Comparison of ENCODE assay signal across 18 mouse cellular contexts in genomic region chr1:155750517-155751178, GRCm38 (mm10). TPM values are rescaled to one million over a fixed set of nuclear protein-coding genes. Genes with fewer than 3 reads are reported as not detected.
A peak's percentile ranks its signal among the peaks of the same experiment; 100 is the strongest.
DNase-seq lines count a peak whose midpoint lies in the region; ATAC-seq lines count a peak whose summit lies in the region.
"Had no signal": no experiment of that assay in that cellular context is flagged by ENCODE, and none has a peak within 500 bp of the region (broad histone marks: within the 10 kb centered on the region; RNA-seq: fewer than 3 reads in every experiment).

No protein-coding gene starts in this region.

- H3K4me2 ChIP-seq in hindbrain, embryonic 11.5 days (replicated peaks; ENCODE audit: low read depth, low read length) = no peak overlapping the region
- H3K4me2 ChIP-seq in hindbrain, embryonic 14.5 days (replicated peaks) = no peak overlapping the region
- H3K4me2 ChIP-seq in midbrain, embryonic 11.5 days = no peak overlapping the region
- no peak overlapping the region for H3K4me2 ChIP-seq in midbrain, embryonic 16.5 days (ENCODE audit: low read length)
- no peak overlapping the region for H3K4me2 ChIP-seq in embryonic facial prominence, embryonic 12.5 days (replicated peaks)
- no peak overlapping the region for H3K4me2 ChIP-seq in neural tube, embryonic 14.5 days (ENCODE audit: low read depth, low read length)

- ATAC-seq in hindbrain, embryonic 11.5 days (ENCODE audit: low FRiP score) = peak; percentile 87
- ATAC-seq in hindbrain, embryonic 14.5 days (ENCODE audit: low FRiP score) = no peak
- ATAC-seq in midbrain, embryonic 11.5 days (ENCODE audit: low FRiP score) = peak; percentile 61; the same call in 1 of the 2 replicates
- ATAC-seq in midbrain, embryonic 16.5 days = no peak
- peak; percentile 60; the same call in 1 of the 2 replicates for ATAC-seq in embryonic facial prominence, embryonic 12.5 days (ENCODE audit: insufficient number of reproducible peaks, insufficient read depth, low FRiP score, low TSS enrichment)
- ATAC-seq in neural tube, embryonic 14.5 days (ENCODE audit: low read depth) = peak; percentile 60; the same call in 1 of the 2 replicates
- ATAC-seq: lung, postnatal 0 days had no signal

- no peaks in the 10 kb centered on the region for H3K9me3 ChIP-seq in hindbrain, embryonic 11.5 days (ENCODE audit: control insufficient read depth, low read length)
- no peaks in the 10 kb centered on the region for H3K9me3 ChIP-seq in hindbrain, embryonic 14.5 days (ENCODE audit: control insufficient read depth, low read length)
- H3K9me3 ChIP-seq in midbrain, embryonic 11.5 days (ENCODE audit: control insufficient read depth, low read length) = no peaks in the 10 kb centered on the region
- H3K9me3 ChIP-seq in midbrain, embryonic 16.5 days (replicated peaks; ENCODE audit: control insufficient read depth, low read length, poor library complexity, severe bottlenecking) = no peaks in the 10 kb centered on the region
- no peaks in the 10 kb centered on the region for H3K9me3 ChIP-seq in embryonic facial prominence, embryonic 12.5 days
- no peaks in the 10 kb centered on the region for H3K9me3 ChIP-seq in neural tube, embryonic 14.5 days (ENCODE audit: control insufficient read depth, low read length)
- H3K9me3 ChIP-seq: G1E had no signal

- 0 out of 2 replicates have a peak overlapping the region, but pooled peaks have one; percentile 7 for H3K27ac ChIP-seq in hindbrain, embryonic 11.5 days (ENCODE audit: low read depth, low read length)
- no peak overlapping the region for H3K27ac ChIP-seq in hindbrain, embryonic 14.5 days
- H3K27ac ChIP-seq in midbrain, embryonic 11.5 days (ENCODE audit: low read depth, low read length) = no peak overlapping the region
- H3K27ac ChIP-seq in midbrain, embryonic 16.5 days (ENCODE audit: low read length) = no peak overlapping the region
- H3K27ac ChIP-seq in embryonic facial prominence, embryonic 12.5 days = no peak overlapping the region
- H3K27ac ChIP-seq in neural tube, embryonic 14.5 days (ENCODE audit: low read depth, low read length) = no peak overlapping the region
- H3K27ac ChIP-seq: liver, embryonic 14.5 days had no signal

- H3K36me3 ChIP-seq in hindbrain, embryonic 11.5 days (ENCODE audit: control insufficient read depth, insufficient read depth, low read length) = no peaks in the 10 kb centered on the region
- no peaks in the 10 kb centered on the region for H3K36me3 ChIP-seq in hindbrain, embryonic 14.5 days (replicated peaks; ENCODE audit: control insufficient read depth, insufficient read depth)
- no peaks in the 10 kb centered on the region for H3K36me3 ChIP-seq in midbrain, embryonic 11.5 days (ENCODE audit: control insufficient read depth, insufficient read depth, low read length)
- H3K36me3 ChIP-seq in midbrain, embryonic 16.5 days (ENCODE audit: control insufficient read depth, insufficient read depth, low read length) = no peaks in the 10 kb centered on the region
- no peaks in the 10 kb centered on the region for H3K36me3 ChIP-seq in embryonic facial prominence, embryonic 12.5 days
- no peaks in the 10 kb centered on the region for H3K36me3 ChIP-seq in neural tube, embryonic 14.5 days (ENCODE audit: control insufficient read depth, insufficient read depth, low read length)
- H3K36me3 ChIP-seq: G1E had no signal

- peaks cover 5% of the 10 kb centered on the region for H3K4me1 ChIP-seq in hindbrain, embryonic 11.5 days (replicated peaks; ENCODE audit: control insufficient read depth, insufficient read depth, low read length)
- no peaks in the 10 kb centered on the region for H3K4me1 ChIP-seq in hindbrain, embryonic 14.5 days (replicated peaks; ENCODE audit: control insufficient read depth, insufficient read depth, low read length)
- peaks cover 3% of the 10 kb centered on the region for H3K4me1 ChIP-seq in midbrain, embryonic 11.5 days (ENCODE audit: control insufficient read depth, insufficient read depth, low read length)
- H3K4me1 ChIP-seq in midbrain, embryonic 16.5 days (ENCODE audit: control insufficient read depth, insufficient read depth, low read length) = no peaks in the 10 kb centered on the region
- H3K4me1 ChIP-seq in embryonic facial prominence, embryonic 12.5 days = peaks cover 5% of the 10 kb centered on the region; the same call in 1 of the 2 replicates
- H3K4me1 ChIP-seq in neural tube, embryonic 14.5 days (ENCODE audit: control insufficient read depth, insufficient read depth, low read length) = no peaks in the 10 kb centered on the region

- peak; percentile 57 for DNase-seq in hindbrain, embryonic 11.5 days (ENCODE audit: low spot score)
- no peak for DNase-seq in hindbrain, embryonic 14.5 days (ENCODE audit: low spot score)
- peak; percentile 86 for DNase-seq in midbrain, embryonic 11.5 days (ENCODE audit: low spot score, missing footprints)
- no peak for DNase-seq in cerebellum, adult 11-12 months
- DNase-seq: cerebellum, adult 18-20 months; heart, adult 18-20 months; thymus, postnatal 14 days had no signal

- H3K9ac ChIP-seq in hindbrain, embryonic 11.5 days (ENCODE audit: low read depth, low read length) = peak overlapping the region; percentile 15; the same call in 1 of the 2 replicates
- H3K9ac ChIP-seq in hindbrain, embryonic 14.5 days = no peak overlapping the region
- H3K9ac ChIP-seq in midbrain, embryonic 11.5 days (ENCODE audit: low read length) = no peak overlapping the region
- no peak overlapping the region for H3K9ac ChIP-seq in midbrain, embryonic 16.5 days (ENCODE audit: low read depth, low read length)
- H3K9ac ChIP-seq in embryonic facial prominence, embryonic 12.5 days = no peak overlapping the region
- no peak overlapping the region for H3K9ac ChIP-seq in neural tube, embryonic 14.5 days (replicated peaks; ENCODE audit: low read depth, low read length)
- H3K9ac ChIP-seq: liver, embryonic 14.5 days had no signal

- H3K4me3 ChIP-seq in hindbrain, embryonic 11.5 days (ENCODE audit: low read depth, low read length) = no peak overlapping the region
- no peak overlapping the region for H3K4me3 ChIP-seq in hindbrain, embryonic 14.5 days (replicated peaks; ENCODE audit: low read length)
- H3K4me3 ChIP-seq in midbrain, embryonic 11.5 days (ENCODE audit: low read depth, low read length) = no peak overlapping the region
- no peak overlapping the region for H3K4me3 ChIP-seq in midbrain, embryonic 16.5 days (ENCODE audit: low read depth, low read length)
- no peak overlapping the region for H3K4me3 ChIP-seq in embryonic facial prominence, embryonic 12.5 days
- H3K4me3 ChIP-seq in neural tube, embryonic 14.5 days (ENCODE audit: low read depth, low read length) = no peak overlapping the region

- peaks cover 91% of the 10 kb centered on the region for H3K27me3 ChIP-seq in hindbrain, embryonic 11.5 days (ENCODE audit: control insufficient read depth, insufficient read depth, low read length)
- H3K27me3 ChIP-seq in hindbrain, embryonic 14.5 days (ENCODE audit: control insufficient read depth, insufficient read depth, low read length) = peaks cover 93% of the 10 kb centered on the region
- H3K27me3 ChIP-seq in midbrain, embryonic 11.5 days (ENCODE audit: control insufficient read depth, insufficient read depth, low read length) = peaks cover 94% of the 10 kb centered on the region
- peaks cover 78% of the 10 kb centered on the region for H3K27me3 ChIP-seq in midbrain, embryonic 16.5 days (ENCODE audit: control insufficient read depth, insufficient read depth, low read depth, low read length)
- peaks cover 89% of the 10 kb centered on the region for H3K27me3 ChIP-seq in embryonic facial prominence, embryonic 12.5 days
- peaks cover 55% of the 10 kb centered on the region for H3K27me3 ChIP-seq in neural tube, embryonic 14.5 days (ENCODE audit: control insufficient read depth, insufficient read depth, low read length)

- WGBS in hindbrain, embryonic 11.5 days = 7% methylated on average over 11 of the region's 11 CpGs
- WGBS in hindbrain, embryonic 14.5 days = 8% methylated on average over 11 of the region's 11 CpGs
- WGBS in midbrain, embryonic 11.5 days = 15% methylated on average over 11 of the region's 11 CpGs
- WGBS in midbrain, embryonic 16.5 days = 13% methylated on average over 11 of the region's 11 CpGs
- 12% methylated on average over 11 of the region's 11 CpGs for WGBS in embryonic facial prominence, embryonic 12.5 days
- 10% methylated on average over 11 of the region's 11 CpGs for WGBS in neural tube, embryonic 14.5 days

RNA-seq across cellular contexts. Expression of gene Lhx4, which starts 0.8 kb away (rescaled TPM):
- 5.1 and 7.9 TPM in 2 replicates for polyA plus RNA-seq in hindbrain, embryonic 11.5 days (2014; fragmentation: Nextera tagmentation; extraction: Ambion mirVana)
- polyA plus RNA-seq in hindbrain, embryonic 14.5 days (2014; fragmentation: Nextera tagmentation; extraction: Ambion mirVana) = 3.4 TPM in 2 replicates
- 1.7 and 2.2 TPM in 2 replicates for polyA plus RNA-seq in midbrain, embryonic 11.5 days (2014; fragmentation: Nextera tagmentation; extraction: Ambion mirVana)
- 0.63 and 1.6 TPM in 2 replicates for polyA plus RNA-seq in midbrain, embryonic 16.5 days (2015; fragmentation: Nextera tagmentation; extraction: Ambion mirVana)
- 0.04 and 0.14 TPM in 2 replicates for polyA plus RNA-seq in embryonic facial prominence, embryonic 12.5 days (2016; fragmentation: Nextera tagmentation; extraction: Ambion mirVana)
- 4.7 and 5.8 TPM in 2 replicates for polyA plus RNA-seq in neural tube, embryonic 14.5 days (2014; fragmentation: Nextera tagmentation; extraction: Ambion mirVana)
- polyA plus RNA-seq: G1E; heart, embryonic 16.5 days; large intestine, adult 2 months; limb, embryonic 11.5 days; liver, embryonic 14.5 days; lung, postnatal 0 days; spleen, adult 2 months; stomach, embryonic 16.5 days had no signal

Comparison
In these comparisons a context has a peak if more than half of its experiments do, and no peak if none do; other contexts are left out.
1. ATAC-seq: peak in hindbrain, embryonic 11.5 days (single experiment), midbrain, embryonic 11.5 days (single experiment), embryonic facial prominence, embryonic 12.5 days (single experiment) and neural tube, embryonic 14.5 days (single experiment); none in hindbrain, embryonic 14.5 days (single experiment) and midbrain, embryonic 16.5 days (single experiment).
2. DNase-seq: peak in hindbrain, embryonic 11.5 days (single experiment) and midbrain, embryonic 11.5 days (single experiment); none in hindbrain, embryonic 14.5 days (single experiment) and cerebellum, adult 11-12 months (single experiment).